Mouse (Mus musculus): ENCODE data around the gene Runx1. TPM values are rescaled to one million over a fixed set of nuclear protein-coding genes. Genes with fewer than 3 reads are reported as not detected.

Runx1 gene
- polyA plus RNA-seq, 1 experiment = 38.8 TPM

GRCm38 (mm10) chr16:92738476-92739010 lies 87.4 kb downstream of the Runx1 start:
- Histone ChIP-seq H3K27me3 (ENCODE audit: control insufficient read depth, insufficient read depth, insufficient read length) (no peaks in the 10 kb centered on the region), H3K4me2 (ENCODE audit: low read depth) (no peak overlapping the region), H3K36me3 (ENCODE audit: control insufficient read depth, insufficient read depth) (peaks cover 4% of the 10 kb centered on the region), H3K79me2 (ENCODE audit: control insufficient read depth, insufficient read depth) (peaks cover 89% of the 10 kb centered on the region), H3ac (ENCODE audit: control insufficient read depth, insufficient read length) (no peak overlapping the region), H3K4me3 (no peak overlapping the region)
- TF ChIP-seq POLR2AphosphoS2 (IDR thresholded peaks at IDR 0.05; ENCODE audit: insufficient read length, low read depth) (peak; percentile 31), TCF3 (IDR thresholded peaks at IDR 0.05; ENCODE audit: insufficient read length, low read depth) (no peak), MYOD1 (IDR thresholded peaks at IDR 0.05; ENCODE audit: control insufficient read depth in 1 of 3, insufficient read length in 2 of 3, low read depth in 2 of 3) (peak in 1 of 3 experiments; percentile 15)

GRCm38 (mm10) chr16:92726870-92727269 lies 99.1 kb downstream of the Runx1 start:
- TF ChIP-seq USF1 (IDR thresholded peaks at IDR 0.05; ENCODE audit: low read depth) = no peak
- TF ChIP-seq E2F4 (IDR thresholded peaks at IDR 0.05; ENCODE audit: insufficient read depth) = no peak
- no peak for TF ChIP-seq MAX (IDR thresholded peaks at IDR 0.05; ENCODE audit: low read depth)
- TF ChIP-seq REST (IDR thresholded peaks at IDR 0.05; ENCODE audit: insufficient read depth, insufficient read length) = no peak
- Histone ChIP-seq H3K79me2 (ENCODE audit: control insufficient read depth, insufficient read depth) (peaks cover 89% of the 10 kb centered on the region), H3K4me3 (no peak overlapping the region), H3ac (ENCODE audit: control insufficient read depth, insufficient read length) (no peak overlapping the region), H3K36me3 (ENCODE audit: control insufficient read depth, insufficient read depth) (peaks cover 6% of the 10 kb centered on the region), H3K4me2 (ENCODE audit: low read depth) (no peak overlapping the region), H3K27me3 (ENCODE audit: control insufficient read depth, insufficient read depth, insufficient read length) (no peaks in the 10 kb centered on the region)

GRCm38 (mm10) chr16:92724526-92724925 lies 101.4 kb downstream of the Runx1 start:
- no peaks in the 10 kb centered on the region for H3K27me3 ChIP-seq (ENCODE audit: control insufficient read depth, insufficient read depth, insufficient read length)
- H3ac ChIP-seq (ENCODE audit: control insufficient read depth, insufficient read length) = no peak overlapping the region
- H3K4me2 ChIP-seq (ENCODE audit: low read depth) = no peak overlapping the region
- no peak overlapping the region for H3K4me3 ChIP-seq
- H3K79me2 ChIP-seq (ENCODE audit: control insufficient read depth, insufficient read depth) = peaks cover 85% of the 10 kb centered on the region
- TF ChIP-seq CEBPB (IDR thresholded peaks at IDR 0.05; ENCODE audit: insufficient read depth, poor library complexity, severe bottlenecking) (no peak), E2F4 (IDR thresholded peaks at IDR 0.05; ENCODE audit: insufficient read depth) (no peak), MYOD1 (IDR thresholded peaks at IDR 0.05; ENCODE audit: control insufficient read depth in 1 of 3, insufficient read length in 2 of 3, low read depth in 2 of 3) (no peak), POLR2AphosphoS2 (IDR thresholded peaks at IDR 0.05; ENCODE audit: insufficient read length, low read depth) (no peak), REST (IDR thresholded peaks at IDR 0.05; ENCODE audit: insufficient read depth, insufficient read length) (no peak), MYOG (IDR thresholded peaks at IDR 0.05; ENCODE audit: control insufficient read depth in 1 of 3, insufficient read depth in 1 of 3, insufficient read length in 2 of 3, low read depth in 2 of 3) (no peak)
- peaks cover 6% of the 10 kb centered on the region for H3K36me3 ChIP-seq (ENCODE audit: control insufficient read depth, insufficient read depth)

GRCm38 (mm10) chr16:92720678-92721077 lies 105.3 kb downstream of the Runx1 start:
- no peaks in the 10 kb centered on the region for H3K27me3 ChIP-seq (ENCODE audit: control insufficient read depth, insufficient read depth, insufficient read length)
- H3K4me2 ChIP-seq (ENCODE audit: low read depth) = no peak overlapping the region
- TF ChIP-seq MYOG (IDR thresholded peaks at IDR 0.05; ENCODE audit: control insufficient read depth in 1 of 3, insufficient read depth in 1 of 3, insufficient read length in 2 of 3, low read depth in 2 of 3) (no peak), E2F4 (IDR thresholded peaks at IDR 0.05; ENCODE audit: insufficient read depth) (no peak), MYOD1 (IDR thresholded peaks at IDR 0.05; ENCODE audit: control insufficient read depth in 1 of 3, insufficient read length in 2 of 3, low read depth in 2 of 3) (no peak), POLR2A (IDR thresholded peaks at IDR 0.05; ENCODE audit: insufficient read length, low read depth) (no peak), REST (IDR thresholded peaks at IDR 0.05; ENCODE audit: insufficient read depth, insufficient read length) (no peak), USF1 (IDR thresholded peaks at IDR 0.05; ENCODE audit: low read depth) (no peak), CEBPB (IDR thresholded peaks at IDR 0.05; ENCODE audit: insufficient read depth, poor library complexity, severe bottlenecking) (no peak), SRF (IDR thresholded peaks at IDR 0.05; ENCODE audit: control insufficient read depth, insufficient read length, low read depth) (no peak), POLR2AphosphoS2 (IDR thresholded peaks at IDR 0.05; ENCODE audit: insufficient read length, low read depth) (no peak), TCF12 (IDR thresholded peaks at IDR 0.05; ENCODE audit: insufficient read depth, poor library complexity, severe bottlenecking) (no peak), MAX (IDR thresholded peaks at IDR 0.05; ENCODE audit: low read depth) (no peak), TCF3 (IDR thresholded peaks at IDR 0.05; ENCODE audit: insufficient read length, low read depth) (no peak)
- peaks cover 13% of the 10 kb centered on the region for H3K36me3 ChIP-seq (ENCODE audit: control insufficient read depth, insufficient read depth)
- no peak overlapping the region for H3ac ChIP-seq (ENCODE audit: control insufficient read depth, insufficient read length)
- no peak overlapping the region for H3K4me3 ChIP-seq
- peaks cover 78% of the 10 kb centered on the region for H3K79me2 ChIP-seq (ENCODE audit: control insufficient read depth, insufficient read depth)

- no peak overlapping the region for H3K4me3 ChIP-seq
- peaks cover 14% of the 10 kb centered on the region for H3K36me3 ChIP-seq (ENCODE audit: control insufficient read depth, insufficient read depth)
- peaks cover 70% of the 10 kb centered on the region for H3K79me2 ChIP-seq (ENCODE audit: control insufficient read depth, insufficient read depth)
- TF ChIP-seq MYOG (IDR thresholded peaks at IDR 0.05; ENCODE audit: control insufficient read depth in 1 of 3, insufficient read depth in 1 of 3, insufficient read length in 2 of 3, low read depth in 2 of 3) (no peak), E2F4 (IDR thresholded peaks at IDR 0.05; ENCODE audit: insufficient read depth) (no peak), POLR2A (IDR thresholded peaks at IDR 0.05; ENCODE audit: insufficient read length, low read depth) (no peak), TCF12 (IDR thresholded peaks at IDR 0.05; ENCODE audit: insufficient read depth, poor library complexity, severe bottlenecking) (no peak), MYOD1 (IDR thresholded peaks at IDR 0.05; ENCODE audit: control insufficient read depth in 1 of 3, insufficient read length in 2 of 3, low read depth in 2 of 3) (no peak), MAX (IDR thresholded peaks at IDR 0.05; ENCODE audit: low read depth) (no peak), TCF3 (IDR thresholded peaks at IDR 0.05; ENCODE audit: insufficient read length, low read depth) (no peak), CEBPB (IDR thresholded peaks at IDR 0.05; ENCODE audit: insufficient read depth, poor library complexity, severe bottlenecking) (no peak), USF1 (IDR thresholded peaks at IDR 0.05; ENCODE audit: low read depth) (no peak), SRF (IDR thresholded peaks at IDR 0.05; ENCODE audit: control insufficient read depth, insufficient read length, low read depth) (no peak), POLR2AphosphoS2 (IDR thresholded peaks at IDR 0.05; ENCODE audit: insufficient read length, low read depth) (no peak), REST (IDR thresholded peaks at IDR 0.05; ENCODE audit: insufficient read depth, insufficient read length) (no peak)
- no peaks in the 10 kb centered on the region for H3K27me3 ChIP-seq (ENCODE audit: control insufficient read depth, insufficient read depth, insufficient read length)
- H3K4me2 ChIP-seq (ENCODE audit: low read depth) = no peak overlapping the region
- no peak overlapping the region for H3ac ChIP-seq (ENCODE audit: control insufficient read depth, insufficient read length)
These were observed 106.2 kb downstream of the Runx1 start for GRCm38 (mm10) chr16:92719725-92720124.

All from myocyte (in vitro differentiated cells).